Mouse (Mus musculus): ENCODE data around the gene Tmem254a.
"Not testable (repeated sequence)": the region's sequence is repeated elsewhere in the genome, so short reads cannot be mapped to it uniquely, and the experiment has no call there.

The Tmem254a gene

GRCm38 (mm10) chr14:25927562-25927881 lies at the start of gene Tmem254a:
Gene Tmem254a, minus strand, starts transcription at chr14:25927672.
- not testable (repeated sequence) for DNase-seq (ENCODE audit: low spot score in 2 of 2)

GRCm38 (mm10) chr14:25957861-25958260 lies 30.4 kb upstream of the Tmem254a start:
- not testable (repeated sequence) for DNase-seq (ENCODE audit: low spot score in 2 of 2)

- DNase-seq (ENCODE audit: low spot score in 2 of 2), result not testable (repeated sequence)
Measured at GRCm38 (mm10) chr14:25938004-25938403, 10.5 kb upstream of the Tmem254a start, which contains the start of gene Cphx1. Gene Cphx1, plus strand, starts transcription at chr14:25938304.

GRCm38 (mm10) chr14:25936867-25937630 lies 9.6 kb upstream of the Tmem254a start:
- not testable (repeated sequence) for DNase-seq (ENCODE audit: low spot score in 2 of 2)

- DNase-seq (ENCODE audit: low spot score in 2 of 2), result not testable (repeated sequence)
Measured at GRCm38 (mm10) chr14:25926814-25927561, 484 bp downstream of the Tmem254a start.

- not testable (repeated sequence) for DNase-seq (ENCODE audit: low spot score in 2 of 2)
Measured at GRCm38 (mm10) chr14:25918427-25919170, 8.9 kb downstream of the Tmem254a start.

GRCm38 (mm10) chr14:25908976-25909375 lies 18.5 kb downstream of the Tmem254a start:
- DNase-seq (ENCODE audit: low spot score in 2 of 2), result not testable (repeated sequence)

GRCm38 (mm10) chr14:25907272-25907671 lies 20.2 kb downstream of the Tmem254a start:
- not testable (repeated sequence) for DNase-seq (ENCODE audit: low spot score in 2 of 2)

- DNase-seq (ENCODE audit: low spot score in 2 of 2), result not testable (repeated sequence)
Measured at GRCm38 (mm10) chr14:25905243-25905642, 22.2 kb downstream of the Tmem254a start.

- not testable (repeated sequence) for DNase-seq (ENCODE audit: low spot score in 2 of 2)
Measured at GRCm38 (mm10) chr14:25903000-25903399, 24.5 kb downstream of the Tmem254a start, which contains the start of gene Plac9a. Gene Plac9a, minus strand, starts transcription at chr14:25903100.

- DNase-seq (ENCODE audit: low spot score in 2 of 2), result not testable (repeated sequence)
Measured at GRCm38 (mm10) chr14:25895686-25896085, 31.8 kb downstream of the Tmem254a start.

- not testable (repeated sequence) for DNase-seq (ENCODE audit: low spot score in 2 of 2)
Measured at GRCm38 (mm10) chr14:25894566-25894965, 32.9 kb downstream of the Tmem254a start.

- DNase-seq (ENCODE audit: low spot score in 2 of 2), result not testable (repeated sequence)
Measured at GRCm38 (mm10) chr14:25885886-25886285, 41.6 kb downstream of the Tmem254a start.

- DNase-seq (ENCODE audit: low spot score in 2 of 2), result not testable (repeated sequence)
Measured at GRCm38 (mm10) chr14:25881769-25882168, 45.7 kb downstream of the Tmem254a start.

- not testable (repeated sequence) for DNase-seq (ENCODE audit: low spot score in 2 of 2)
Measured at GRCm38 (mm10) chr14:25876640-25877039, 50.8 kb downstream of the Tmem254a start.

Measured in spleen, postnatal 14 days (tissue).